Mouse (Mus musculus) T-helper 17 cell (primary cell): ENCODE measurements at regions not wholly inside any gene's neighbourhood (a gene's known extent, or its start where the extent isn't known, plus 50 kb on each side); places are given as distances from the start of the nearest gene placed in this dataset.

ENCODE experiments used
- in situ Hi-C, 2 experiments: fragments of 300-600 bp; cut with MboI, MseI; formaldehyde crosslinking; loops; 1 replicate in 1 of 2; 2 replicates in 1 of 2; pipeline ENCODE4 v1.15.1; 2025; ENCODE audit warnings: high pct_unique_total_duplicates in 2 of 2

DNA sequence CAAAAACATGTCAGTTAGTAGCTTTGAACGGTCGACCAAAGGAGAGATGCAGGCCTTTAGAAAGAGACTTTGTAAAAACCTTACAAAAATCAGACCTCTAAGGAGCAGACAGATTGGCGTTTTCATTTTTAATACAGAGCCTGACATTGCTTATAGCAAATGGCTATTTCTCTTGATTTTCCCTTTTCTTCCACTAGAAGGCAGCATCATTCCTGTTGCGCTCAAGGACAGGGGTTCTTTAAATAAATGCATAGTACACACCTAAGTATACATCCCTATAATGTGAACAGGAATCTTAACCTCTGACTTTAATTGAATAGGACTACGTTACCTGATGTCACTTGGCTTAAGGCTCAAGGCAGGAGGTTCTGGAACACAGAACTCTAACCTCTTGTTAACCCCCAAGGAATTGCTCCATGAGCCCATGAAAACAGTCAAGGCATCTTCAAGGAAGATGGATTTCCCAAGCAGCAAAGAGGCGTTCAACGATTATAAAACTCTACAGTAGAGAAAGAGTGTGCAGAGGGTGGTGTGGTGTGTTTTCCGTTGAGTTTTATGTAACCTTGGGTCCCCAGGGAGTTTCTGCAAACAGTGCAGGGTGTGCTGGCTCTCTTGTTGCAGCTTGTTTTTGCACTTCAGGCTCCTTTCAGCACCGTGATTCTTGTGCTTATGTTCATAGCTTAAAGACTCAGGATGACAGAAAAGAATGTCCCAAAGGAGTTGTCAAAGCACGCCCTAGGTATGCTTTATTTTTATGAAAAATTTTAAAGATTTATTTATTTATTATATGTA is 124.1 kb upstream of the Zfp648 start:
- in situ Hi-C loops = no loop called here

DNA sequence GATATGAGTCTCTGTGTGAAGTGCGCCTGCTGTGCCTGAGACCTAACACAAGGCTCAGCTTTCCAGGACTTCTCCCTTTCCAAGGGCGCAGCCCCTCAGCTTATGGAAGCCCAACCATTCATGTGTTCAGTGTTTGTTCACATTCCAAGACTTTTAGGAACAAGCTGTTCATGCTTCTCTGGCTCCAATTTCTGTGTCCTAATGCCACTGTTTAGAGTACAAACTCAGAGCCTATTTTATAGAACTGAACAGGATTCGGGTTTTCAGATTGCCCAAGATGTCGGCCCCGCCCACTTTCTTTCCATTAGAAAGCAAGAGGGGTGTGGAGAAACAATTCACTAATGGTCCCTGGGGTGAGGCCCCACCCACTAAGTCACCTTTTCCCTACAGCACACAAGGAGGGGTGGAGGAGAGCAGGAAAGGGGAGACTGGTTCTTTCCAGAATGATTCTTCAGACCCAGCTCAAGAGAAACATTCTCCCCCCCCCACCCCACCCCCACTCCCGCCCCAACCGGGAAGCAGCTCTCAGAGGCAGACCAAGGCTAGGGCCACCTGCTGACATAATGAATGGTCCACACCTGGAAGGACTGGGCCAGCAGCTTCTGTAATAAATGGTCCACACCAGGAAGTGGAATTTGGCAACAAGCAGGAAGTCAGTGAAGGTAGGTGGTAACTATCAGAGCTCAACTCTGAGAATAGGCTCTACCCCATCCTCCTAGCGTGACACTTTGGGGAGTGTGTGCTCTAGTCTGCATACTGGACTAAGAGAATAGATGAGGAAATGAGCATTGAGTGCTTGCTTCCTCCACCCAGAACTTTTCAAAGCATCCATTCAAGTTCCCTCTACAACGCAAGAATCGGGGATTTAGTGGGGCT is 120.2 kb upstream of the Zfp648 start:
- in situ Hi-C loops = no loop called here

DNA sequence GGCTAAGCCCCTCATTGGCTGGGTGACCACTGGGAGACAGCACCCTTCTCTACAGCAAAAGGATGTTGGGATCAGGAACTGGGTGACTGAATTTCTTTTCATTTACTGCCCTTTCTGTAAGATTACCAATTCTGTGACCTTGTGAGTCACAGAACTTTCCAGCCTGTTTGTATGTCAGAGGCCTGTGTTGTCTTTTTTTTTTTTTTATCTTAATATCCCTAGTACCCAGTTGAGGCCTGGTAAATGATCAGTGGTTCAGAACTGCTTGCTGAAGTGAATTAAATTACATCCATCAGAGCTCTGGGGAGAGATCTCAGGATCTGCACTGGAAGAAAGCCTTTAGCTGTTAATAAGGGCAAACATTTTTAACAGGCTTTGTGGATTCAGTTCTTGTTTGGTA is 114.8 kb upstream of the Zfp648 start:
- in situ Hi-C loops = no loop called here

DNA sequence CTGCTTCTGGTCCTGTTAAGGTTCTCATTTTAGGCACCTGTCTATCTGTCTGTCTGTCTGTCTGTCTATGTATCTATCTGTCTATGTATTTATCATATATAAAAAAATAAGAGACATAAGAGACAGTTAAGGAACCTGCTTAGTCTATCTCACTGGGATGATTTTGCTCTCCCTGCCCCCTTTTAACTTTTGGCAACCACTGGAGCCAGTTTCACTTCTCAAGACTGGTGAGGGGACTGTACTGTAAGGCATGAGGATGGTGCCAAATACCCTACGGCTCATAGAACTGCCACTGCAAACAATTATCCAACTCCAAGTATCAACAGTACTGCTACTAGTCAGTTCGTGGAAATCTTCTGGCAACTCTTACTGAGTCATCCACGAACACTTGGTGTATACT is 111.2 kb upstream of the Zfp648 start:
- in situ Hi-C loops = no loop called here

DNA sequence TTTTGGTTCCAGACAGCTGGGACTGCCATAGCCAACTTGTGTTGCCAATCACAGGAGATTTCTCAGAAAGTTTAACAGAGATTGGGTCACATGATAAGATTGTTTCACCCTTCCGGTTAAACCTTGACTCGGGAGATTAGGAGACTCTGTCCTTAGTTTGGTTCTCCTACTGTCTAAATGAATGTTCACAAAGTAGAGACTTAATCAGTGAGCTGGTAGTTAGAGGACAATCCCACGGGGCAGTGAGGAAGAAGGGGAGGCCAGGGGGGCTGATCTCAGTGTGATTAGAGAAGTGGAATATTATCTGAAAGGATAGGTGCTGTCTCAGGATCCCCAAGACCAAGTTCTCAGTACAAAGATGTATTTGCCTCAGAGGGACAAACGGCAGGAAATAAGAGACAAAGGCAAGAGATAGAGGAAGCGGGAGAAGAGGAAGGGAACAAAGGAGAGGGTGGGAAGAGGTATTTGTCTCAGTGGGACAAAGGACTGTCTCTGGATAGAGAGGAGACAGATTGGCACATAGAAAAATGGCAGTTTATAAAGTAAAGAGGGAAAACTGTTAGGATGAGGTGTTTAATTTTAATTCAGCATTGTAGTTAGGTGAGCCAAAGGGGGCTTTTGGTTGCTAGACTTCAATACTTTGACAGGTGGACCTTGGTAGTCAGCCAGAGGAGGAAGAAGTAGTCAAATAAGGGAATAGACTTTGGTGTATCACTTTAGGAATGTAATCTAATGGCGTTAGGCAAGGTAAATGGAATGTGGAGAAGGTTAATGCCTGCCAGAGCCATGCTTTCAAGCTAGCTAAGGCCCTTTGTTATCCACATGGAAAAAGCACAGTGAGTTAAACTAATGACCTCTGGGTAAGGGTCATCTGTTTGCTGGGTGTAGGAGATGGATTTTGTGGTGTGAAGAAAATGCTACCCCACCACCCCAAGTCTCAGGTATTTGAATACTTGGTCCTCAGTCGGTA is 110.2 kb upstream of the Zfp648 start:
- in situ Hi-C loops = no loop called here

DNA sequence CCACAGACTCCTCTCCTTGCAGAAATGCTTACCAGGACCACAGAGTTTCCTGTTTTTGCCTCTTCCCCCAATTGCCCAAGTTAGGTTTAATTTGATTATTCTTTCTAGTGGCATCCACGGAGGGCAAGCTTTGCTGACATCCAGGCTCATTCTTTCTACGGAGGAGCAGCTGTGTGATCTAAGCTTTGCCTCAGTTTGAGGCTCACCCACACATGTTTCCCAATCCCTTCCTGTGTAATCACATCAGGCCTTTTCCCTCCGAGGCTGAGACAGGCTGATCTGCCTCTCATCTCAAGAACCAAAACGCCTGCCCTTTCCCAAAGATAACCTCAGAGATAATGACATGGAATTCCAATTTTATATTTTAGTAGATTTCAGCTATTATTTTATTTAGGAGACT is 107.4 kb upstream of the Zfp648 start:
- in situ Hi-C loops = no loop called here

DNA sequence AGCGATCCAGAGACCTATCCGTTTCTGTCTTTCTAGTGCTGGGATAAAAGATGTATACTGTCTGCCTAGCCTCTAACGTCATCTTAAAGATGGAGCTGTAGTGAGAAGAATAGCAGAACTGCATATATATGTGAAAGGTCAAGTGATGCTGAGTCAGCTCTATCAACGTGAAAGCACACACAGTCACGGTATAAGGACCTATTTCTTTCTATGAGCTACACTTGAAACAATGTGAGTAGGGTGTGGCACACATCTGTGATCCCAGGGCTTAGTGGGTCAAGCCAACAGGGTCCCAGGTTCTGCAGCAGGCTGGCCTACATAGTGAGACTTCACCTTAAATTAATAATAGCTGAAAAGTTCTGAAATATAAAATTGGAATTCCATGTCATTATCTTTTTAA is 106.6 kb upstream of the Zfp648 start:
- in situ Hi-C loops = no loop called here

DNA sequence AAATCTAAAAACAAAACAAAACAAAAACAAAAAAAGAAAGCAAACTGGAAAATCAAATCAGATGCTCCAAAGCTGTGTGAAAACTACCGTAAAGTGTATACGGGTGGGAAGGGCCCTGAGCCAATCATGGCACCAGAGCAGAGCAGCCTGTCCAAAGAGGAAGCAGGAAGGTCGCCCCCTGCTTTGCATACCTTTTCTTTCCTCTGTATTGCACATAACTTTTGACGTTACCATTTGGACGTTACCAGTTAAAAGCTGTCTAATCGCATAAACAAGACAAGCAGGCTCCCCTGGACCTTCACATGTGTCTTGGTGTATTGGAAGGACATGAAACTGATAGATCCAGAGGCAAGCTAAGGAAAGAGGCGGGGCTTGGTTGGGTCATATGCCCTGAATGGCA is 104.9 kb upstream of the Zfp648 start:
- in situ Hi-C loops = no loop called here

DNA sequence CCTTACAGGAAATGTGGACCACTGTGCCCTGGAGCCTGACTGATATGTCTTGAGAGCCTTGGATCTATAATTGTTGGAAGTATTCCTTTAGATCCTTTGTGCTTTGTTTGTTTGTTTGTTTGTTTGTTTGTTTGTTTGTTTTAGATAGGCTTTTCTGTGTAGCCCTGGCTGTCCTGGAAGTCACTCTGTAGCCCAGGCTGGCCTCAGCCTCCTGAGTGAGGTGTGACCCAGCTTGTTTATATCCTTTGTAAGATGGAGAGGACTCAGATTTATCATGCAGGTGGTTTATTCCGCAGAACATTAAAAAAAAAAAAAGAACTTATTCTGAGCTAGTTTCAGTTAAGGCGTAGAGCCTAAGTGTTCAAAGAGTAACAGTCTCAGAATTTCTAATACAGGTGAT is 104.1 kb upstream of the Zfp648 start:
- in situ Hi-C loops = no loop called here

DNA sequence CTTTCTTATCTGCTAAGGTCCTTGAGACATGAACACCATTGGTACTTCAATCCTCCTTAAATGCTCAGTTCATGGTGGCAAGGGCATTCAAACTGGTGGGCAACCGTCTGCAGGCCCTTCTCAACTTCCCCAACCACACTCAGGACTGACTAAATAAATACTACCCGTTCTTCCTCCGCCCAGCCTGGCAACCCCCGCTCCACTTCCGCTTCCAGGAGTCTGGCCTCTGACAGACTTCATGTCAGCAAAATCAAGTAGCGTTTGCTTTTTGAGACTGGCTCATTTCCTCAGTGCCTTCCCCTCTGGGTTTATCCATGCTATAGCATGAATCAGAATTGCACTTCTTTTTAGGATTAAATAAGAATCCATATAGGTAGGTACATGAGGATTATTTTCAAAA is 103.3 kb upstream of the Zfp648 start:
- in situ Hi-C loops = no loop called here

DNA sequence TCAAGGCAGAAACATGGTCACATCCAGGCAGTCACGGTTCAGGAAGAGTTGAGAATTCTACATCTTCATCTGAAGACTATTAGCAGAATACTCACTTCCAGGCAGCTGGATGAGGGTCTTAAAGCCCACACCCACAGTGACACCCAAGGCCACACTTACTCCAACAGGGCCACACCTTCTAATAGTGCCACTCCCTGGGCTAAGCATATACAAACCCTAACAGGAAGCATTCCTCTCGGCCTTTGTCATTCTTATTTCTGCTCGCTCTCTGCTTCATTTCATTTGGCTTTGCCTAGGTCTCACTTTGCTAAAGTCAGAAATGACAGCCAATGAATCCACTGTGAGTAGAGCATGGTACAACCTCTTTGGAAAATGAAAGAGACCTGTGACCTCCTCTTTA is 100.4 kb upstream of the Zfp648 start:
- in situ Hi-C loops = loop anchor here in 1 of 2 experiments (25.0 kb wide), 1 partner anchor 563 kb away; no protein-coding TSS in a partner anchor

DNA sequence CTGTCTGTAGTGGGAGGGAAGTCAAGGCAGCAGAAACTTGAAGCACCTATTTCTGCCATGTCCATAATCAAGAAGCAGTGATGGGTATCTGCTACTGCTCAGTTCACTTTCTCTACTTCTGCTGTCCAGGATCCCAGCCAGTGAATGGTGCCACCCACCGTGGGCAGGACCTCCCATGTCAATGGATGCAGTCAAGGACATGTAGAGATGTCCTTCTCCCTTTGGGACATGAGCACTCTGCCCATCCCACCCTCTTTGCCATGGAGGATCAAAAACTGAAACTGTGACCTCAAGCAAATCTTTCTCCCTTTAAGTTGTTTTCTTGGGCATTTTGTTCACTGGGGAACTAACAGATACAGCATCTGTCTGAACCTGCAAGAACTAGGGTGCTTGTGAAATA is 99.6 kb upstream of the Zfp648 start:
- in situ Hi-C loops = loop anchor here in 1 of 2 experiments (25.0 kb wide), 1 partner anchor 564 kb away; no protein-coding TSS in a partner anchor

DNA sequence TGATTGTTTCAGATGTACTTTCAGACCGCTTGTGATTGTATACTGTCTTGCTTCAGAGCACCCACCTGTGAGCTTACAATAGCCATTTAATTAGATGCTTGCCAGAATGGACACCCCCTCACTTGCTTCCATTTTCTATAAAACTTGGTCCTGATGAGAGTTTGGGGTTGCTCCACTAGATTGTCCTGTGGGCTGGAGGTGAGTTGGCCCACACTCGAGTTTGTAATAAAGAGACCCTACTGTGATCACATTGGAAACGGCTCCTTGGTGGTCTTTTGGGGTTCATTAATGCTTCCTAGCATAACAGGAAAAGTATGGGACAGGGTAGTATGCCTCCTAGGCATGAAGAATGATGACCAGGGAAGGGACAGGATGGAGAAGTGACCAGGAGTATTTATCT is 98.8 kb upstream of the Zfp648 start:
- in situ Hi-C loops = loop anchor here in 1 of 2 experiments (25.0 kb wide), 1 partner anchor 565 kb away; no protein-coding TSS in a partner anchor

DNA sequence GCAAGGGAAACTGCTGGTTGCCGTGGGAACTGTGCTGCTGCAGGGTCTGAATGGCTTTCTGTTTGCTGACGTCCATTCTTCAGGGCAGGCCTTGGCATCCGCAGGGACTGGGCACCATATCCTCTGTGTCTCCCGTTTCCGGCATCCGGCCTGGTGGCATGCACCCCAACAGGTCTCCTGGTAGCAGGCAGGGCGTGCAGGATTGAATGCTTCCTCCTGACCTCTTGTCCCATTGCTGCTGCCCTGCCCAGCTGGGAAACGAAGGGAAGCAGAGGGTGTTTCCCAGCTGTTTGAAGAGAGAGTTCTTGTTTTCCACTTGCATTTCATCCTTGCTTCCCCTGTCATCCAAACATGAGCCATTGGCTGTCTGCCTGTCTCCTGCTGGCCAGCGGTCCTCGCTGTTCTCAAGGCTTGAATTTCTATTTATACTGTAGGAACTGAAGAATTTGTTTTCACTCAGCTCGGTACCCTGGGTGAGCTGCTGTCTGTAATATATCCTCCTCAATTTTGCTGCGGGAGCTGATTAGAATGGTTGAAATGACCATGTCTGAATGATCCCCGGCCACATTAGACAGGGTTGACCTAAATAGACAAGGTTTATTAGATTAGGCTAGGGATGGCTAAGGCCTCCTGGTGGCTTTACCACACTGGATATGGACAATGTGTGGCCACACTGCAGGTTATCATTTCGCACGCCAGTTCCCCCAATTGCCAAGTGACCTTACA is 98.0 kb upstream of the Zfp648 start:
- in situ Hi-C loops = loop anchor here in 1 of 2 experiments (25.0 kb wide), 1 partner anchor 566 kb away; no protein-coding TSS in a partner anchor

DNA sequence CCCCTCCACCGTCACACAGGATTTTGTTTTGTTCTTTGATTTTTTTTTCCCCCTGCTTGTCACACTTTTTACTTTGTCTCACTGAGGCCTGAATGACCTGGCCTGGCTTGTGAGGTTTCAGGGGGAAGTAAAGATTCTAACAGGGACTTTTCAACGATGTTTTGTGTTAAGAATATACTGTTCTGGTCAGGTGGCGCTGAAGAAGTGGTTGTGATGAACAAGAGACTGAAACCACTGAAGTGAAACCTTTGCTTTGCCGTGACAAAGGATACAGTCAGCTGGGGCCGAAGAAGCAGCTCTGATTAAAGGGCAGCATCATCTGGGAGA is 97.4 kb upstream of the Zfp648 start:
- in situ Hi-C loops = loop anchor here in 1 of 2 experiments (25.0 kb wide), 1 partner anchor 566 kb away; no protein-coding TSS in a partner anchor

DNA sequence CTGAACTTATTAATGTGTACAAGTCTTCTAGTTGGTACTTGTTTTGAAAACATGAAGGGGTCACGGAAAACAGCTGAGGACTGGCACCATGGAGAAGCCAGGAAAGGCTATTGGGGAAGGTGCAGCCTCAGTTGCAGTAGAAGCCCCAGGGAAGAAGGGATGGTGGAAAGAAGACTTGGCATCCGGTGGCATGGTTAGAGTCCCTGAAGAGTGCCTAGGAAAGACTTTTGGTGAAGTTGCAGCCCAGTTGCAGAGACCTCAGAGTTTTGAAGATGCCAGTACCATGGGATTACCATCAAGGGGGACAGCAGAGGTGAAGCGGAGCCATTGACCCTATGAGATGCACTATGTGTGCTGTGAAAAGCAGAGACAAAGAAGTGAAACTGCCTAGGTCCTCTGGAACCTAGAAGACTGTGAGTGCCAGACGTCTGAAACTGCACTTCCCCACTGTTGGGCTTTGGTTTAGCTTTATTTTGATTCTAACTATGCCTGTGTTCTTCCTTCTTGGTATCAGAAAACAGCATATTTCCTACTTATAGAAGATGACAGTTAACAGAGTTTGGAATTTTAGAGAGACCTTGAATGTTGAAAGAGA is 96.9 kb upstream of the Zfp648 start:
- in situ Hi-C loops = loop anchor here in 1 of 2 experiments (25.0 kb wide), 1 partner anchor 567 kb away; no protein-coding TSS in a partner anchor

DNA sequence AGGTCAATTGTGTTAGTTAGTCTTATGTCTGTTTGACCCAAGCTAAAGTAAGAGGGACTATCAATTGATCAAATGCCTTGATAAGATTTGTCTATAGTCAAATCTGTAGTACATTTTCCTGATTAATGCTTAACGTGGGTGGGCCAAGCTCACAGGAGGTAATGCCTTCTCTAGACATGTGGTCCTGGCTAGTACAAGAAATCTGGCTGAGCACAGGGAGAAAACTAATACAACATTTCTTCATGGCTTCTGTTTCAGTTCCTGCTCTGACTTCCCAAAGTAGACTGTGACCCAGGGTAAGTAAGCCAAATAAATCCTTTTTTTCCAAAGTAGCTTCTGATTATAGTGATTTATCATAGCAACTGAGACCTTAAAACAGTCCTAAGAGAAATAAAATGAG is 96.2 kb upstream of the Zfp648 start:
- in situ Hi-C loops = loop anchor here in 1 of 2 experiments (25.0 kb wide), 1 partner anchor 567 kb away; no protein-coding TSS in a partner anchor

DNA sequence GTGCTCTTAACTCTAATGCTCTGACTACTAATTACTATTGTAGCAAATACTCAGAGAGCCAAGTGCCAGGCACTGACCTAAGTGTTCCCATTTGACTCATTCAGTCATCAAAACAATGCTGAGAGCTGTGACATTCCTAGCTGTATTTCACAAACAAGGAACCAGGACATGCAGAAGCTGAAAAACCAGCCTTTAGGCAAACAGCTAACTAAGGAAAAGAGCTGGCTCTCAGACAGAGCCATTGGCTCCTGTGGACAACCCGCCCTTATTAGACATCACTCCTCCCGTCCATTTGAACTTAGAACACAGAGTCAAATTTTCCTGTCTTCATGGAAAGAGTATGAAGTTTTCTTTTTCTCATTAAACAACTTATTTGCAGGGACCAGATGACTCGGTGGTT is 88.5 kb upstream of the Zfp648 start:
- in situ Hi-C loops = loop anchor here in 1 of 2 experiments (25.0 kb wide), 1 partner anchor 575 kb away; no protein-coding TSS in a partner anchor

DNA sequence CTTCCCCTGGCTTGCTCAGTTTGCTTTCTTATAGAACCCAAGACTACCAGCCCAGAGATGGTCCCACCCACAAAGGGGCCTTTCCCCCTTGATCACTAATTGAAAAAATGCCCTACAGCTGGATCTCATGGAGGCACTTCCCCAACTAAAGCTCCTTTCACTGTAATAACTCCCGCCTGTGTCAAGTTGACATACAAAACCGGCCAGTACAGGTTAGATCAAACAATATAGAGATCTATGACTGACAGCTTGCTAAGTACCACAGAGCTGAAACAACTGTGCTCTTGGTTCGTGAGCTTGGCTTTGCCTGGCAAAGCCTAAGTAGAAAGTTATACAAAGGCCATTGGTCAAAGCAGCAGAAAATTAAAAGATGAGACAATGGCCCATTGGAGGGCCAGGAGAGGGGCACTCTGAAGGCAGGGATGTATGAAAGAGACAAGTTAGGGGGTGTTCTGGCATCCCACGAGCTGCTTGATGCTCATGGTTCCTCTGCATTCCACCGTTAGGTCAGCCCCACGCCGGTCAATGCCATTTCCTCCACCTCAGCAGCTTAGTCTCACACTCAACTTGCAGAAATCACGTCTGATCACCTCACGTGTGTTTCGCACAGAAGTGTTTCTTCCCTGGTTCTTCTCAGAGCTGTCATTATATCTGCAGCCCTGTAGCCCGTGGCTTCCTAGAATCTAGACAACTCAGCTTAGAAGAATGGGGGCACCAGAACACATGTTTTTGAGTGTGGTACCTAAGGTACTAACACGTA is 87.5 kb upstream of the Zfp648 start:
- in situ Hi-C loops = loop anchor here in 1 of 2 experiments (25.0 kb wide), 1 partner anchor 576 kb away; no protein-coding TSS in a partner anchor
